ENCODE assay signal across 15 mouse cellular contexts in genomic region chr19:40247268-40247666, GRCm38 (mm10). TPM values are rescaled to one million over a fixed set of nuclear protein-coding genes. Genes with fewer than 3 reads are reported as not detected.
DNase-seq lines count a peak whose midpoint lies in the region; ATAC-seq and TF ChIP-seq lines count a peak whose summit lies in the region.
"Had no signal": no experiment of that assay in that cellular context is flagged by ENCODE, and none has a peak within 500 bp of the region (broad histone marks: within the 10 kb centered on the region; RNA-seq: fewer than 3 reads in every experiment).

No protein-coding gene starts in this region.

- 27% methylated on average over 5 of the region's 5 CpGs for WGBS in forebrain, embryonic 11.5 days
- WGBS in forebrain, embryonic 15.5 days: 18% methylated on average over 5 of the region's 5 CpGs
- WGBS in lung, postnatal 0 days: 51% methylated on average over 5 of the region's 5 CpGs
- WGBS in heart, embryonic 11.5 days (ENCODE audit: insufficient replicate concordance): 40% methylated on average over 5 of the region's 5 CpGs
- WGBS in stomach, embryonic 14.5 days: 39% methylated on average over 5 of the region's 5 CpGs

- no peaks in the 10 kb centered on the region for H3K27me3 ChIP-seq in forebrain, embryonic 11.5 days (ENCODE audit: control insufficient read depth, insufficient read depth, low read length)
- H3K27me3 ChIP-seq in forebrain, embryonic 15.5 days: no peaks in the 10 kb centered on the region
- H3K27me3 ChIP-seq in lung, postnatal 0 days (replicated peaks; ENCODE audit: insufficient read depth, low read length): no peaks in the 10 kb centered on the region
- no peaks in the 10 kb centered on the region for H3K27me3 ChIP-seq in heart, embryonic 11.5 days (ENCODE audit: control insufficient read depth, insufficient read depth, low read length)
- no peaks in the 10 kb centered on the region for H3K27me3 ChIP-seq in stomach, embryonic 14.5 days (ENCODE audit: control insufficient read depth, insufficient read depth, low read length)
- H3K27me3 ChIP-seq: liver, embryonic 13.5 days; midbrain, embryonic 13.5 days; neural tube, embryonic 13.5 days had no signal

- no peak overlapping the region for H3K27ac ChIP-seq in forebrain, embryonic 11.5 days (ENCODE audit: low read depth, low read length)
- H3K27ac ChIP-seq in forebrain, embryonic 15.5 days (replicated peaks): no peak overlapping the region
- no peak overlapping the region for H3K27ac ChIP-seq in lung, postnatal 0 days (ENCODE audit: low read length)
- peak overlapping the region; percentile 73; the same call in 1 of the 2 replicates for H3K27ac ChIP-seq in heart, embryonic 11.5 days (ENCODE audit: low read depth, low read length)
- no peak overlapping the region for H3K27ac ChIP-seq in stomach, embryonic 14.5 days (ENCODE audit: low read length)
- H3K27ac ChIP-seq: liver, embryonic 13.5 days; midbrain, embryonic 13.5 days; neural tube, embryonic 13.5 days had no signal

- peak; percentile 90 for TF ChIP-seq EP300 in lung, postnatal 0 days (IDR thresholded peaks at IDR 0.05)

- H3K4me1 ChIP-seq in forebrain, embryonic 11.5 days (replicated peaks; ENCODE audit: control insufficient read depth, insufficient read depth, low read length): no peaks in the 10 kb centered on the region
- no peaks in the 10 kb centered on the region for H3K4me1 ChIP-seq in forebrain, embryonic 15.5 days
- H3K4me1 ChIP-seq in lung, postnatal 0 days (ENCODE audit: insufficient read depth, low read depth, low read length): no peaks in the 10 kb centered on the region
- H3K4me1 ChIP-seq in heart, embryonic 11.5 days (ENCODE audit: control insufficient read depth, insufficient read depth, low read length): peaks cover 25% of the 10 kb centered on the region
- H3K4me1 ChIP-seq in stomach, embryonic 14.5 days (ENCODE audit: control insufficient read depth, insufficient read depth, low read length): no peaks in the 10 kb centered on the region
- H3K4me1 ChIP-seq: liver, embryonic 13.5 days; midbrain, embryonic 13.5 days; neural tube, embryonic 13.5 days had no signal

- no peak for DNase-seq in forebrain, embryonic 11.5 days (ENCODE audit: low spot score)
- DNase-seq in lung, postnatal 0 days (ENCODE audit: low spot score): peak; percentile 79
- DNase-seq in lung, postnatal 14 days: no peak
- DNase-seq in kidney, adult 11 months: no peak
- DNase-seq: forebrain, postnatal 0 days; kidney, adult 2 months; liver, embryonic 13.5 days; right cerebral cortex, postnatal 4 days had no signal

- no peaks in the 10 kb centered on the region for H3K36me3 ChIP-seq in forebrain, embryonic 11.5 days (ENCODE audit: control insufficient read depth, insufficient read depth, low read length)
- no peaks in the 10 kb centered on the region for H3K36me3 ChIP-seq in forebrain, embryonic 15.5 days
- H3K36me3 ChIP-seq in lung, postnatal 0 days (ENCODE audit: insufficient read depth, low read length): no peaks in the 10 kb centered on the region
- H3K36me3 ChIP-seq in heart, embryonic 11.5 days (ENCODE audit: control insufficient read depth, insufficient read depth, low read length): peaks cover 5% of the 10 kb centered on the region
- 0 out of 2 replicates have a peak, but pooled peaks cover 3% of the 10 kb centered on the region for H3K36me3 ChIP-seq in stomach, embryonic 14.5 days (ENCODE audit: control insufficient read depth, insufficient read depth, low read length)
- H3K36me3 ChIP-seq: G1E; midbrain, embryonic 13.5 days; neural tube, embryonic 13.5 days had no signal

- ATAC-seq in forebrain, embryonic 11.5 days (replicated peaks; ENCODE audit: low FRiP score): peak; percentile 44; the same call in 1 of the 2 replicates
- ATAC-seq in forebrain, embryonic 15.5 days (replicated peaks): no peak
- ATAC-seq in lung, postnatal 0 days: peak; percentile 81
- ATAC-seq in heart, embryonic 11.5 days (replicated peaks; ENCODE audit: insufficient number of reproducible peaks, low FRiP score, low TSS enrichment): no peak
- ATAC-seq in stomach, embryonic 14.5 days (ENCODE audit: insufficient number of reproducible peaks, insufficient read depth, low FRiP score, low read depth): peak; percentile 84
- no peak for ATAC-seq in erythroid progenitor cell, adult 5-6 weeks (replicated peaks; ENCODE audit: low FRiP score, poor library complexity, severe bottlenecking)
- ATAC-seq: forebrain, postnatal 0 days; midbrain, embryonic 13.5 days had no signal

- no peak overlapping the region for H3K4me3 ChIP-seq in forebrain, embryonic 11.5 days (ENCODE audit: low read depth, low read length)
- no peak overlapping the region for H3K4me3 ChIP-seq in forebrain, embryonic 15.5 days
- no peak overlapping the region for H3K4me3 ChIP-seq in lung, postnatal 0 days (ENCODE audit: low read depth, low read length)
- no peak overlapping the region for H3K4me3 ChIP-seq in heart, embryonic 11.5 days (ENCODE audit: low read depth, low read length)
- H3K4me3 ChIP-seq in stomach, embryonic 14.5 days (ENCODE audit: low read depth, low read length): no peak overlapping the region
- H3K4me3 ChIP-seq: liver, embryonic 13.5 days; midbrain, embryonic 13.5 days; neural tube, embryonic 13.5 days had no signal

- no peak for TF ChIP-seq CTCF in lung, postnatal 0 days (IDR thresholded peaks at IDR 0.05)

- no peak overlapping the region for H3K9ac ChIP-seq in forebrain, embryonic 11.5 days (ENCODE audit: low read length)
- H3K9ac ChIP-seq in forebrain, embryonic 15.5 days (replicated peaks): no peak overlapping the region
- H3K9ac ChIP-seq in lung, postnatal 0 days (replicated peaks; ENCODE audit: low read depth): no peak overlapping the region
- no peak overlapping the region for H3K9ac ChIP-seq in heart, embryonic 11.5 days (ENCODE audit: low read depth, low read length)
- H3K9ac ChIP-seq in stomach, embryonic 14.5 days (replicated peaks; ENCODE audit: low read depth, low read length): no peak overlapping the region
- H3K9ac ChIP-seq: forebrain, postnatal 0 days; liver, embryonic 13.5 days; midbrain, embryonic 13.5 days; neural tube, embryonic 13.5 days had no signal

- no peak overlapping the region for H3K4me2 ChIP-seq in forebrain, embryonic 11.5 days (ENCODE audit: low read depth, low read length, severe bottlenecking)
- no peak overlapping the region for H3K4me2 ChIP-seq in forebrain, embryonic 15.5 days (replicated peaks)
- H3K4me2 ChIP-seq in lung, postnatal 0 days (replicated peaks; ENCODE audit: low read depth, low read length): no peak overlapping the region
- no peak overlapping the region for H3K4me2 ChIP-seq in heart, embryonic 11.5 days
- no peak overlapping the region for H3K4me2 ChIP-seq in stomach, embryonic 14.5 days (replicated peaks; ENCODE audit: low read depth, low read length)
- H3K4me2 ChIP-seq: liver, embryonic 13.5 days; midbrain, embryonic 13.5 days; neural tube, embryonic 13.5 days had no signal

- H3K9me3 ChIP-seq in forebrain, embryonic 11.5 days (ENCODE audit: control insufficient read depth, low read length): no peaks in the 10 kb centered on the region
- no peaks in the 10 kb centered on the region for H3K9me3 ChIP-seq in forebrain, embryonic 15.5 days
- H3K9me3 ChIP-seq in lung, postnatal 0 days (ENCODE audit: low read length): no peaks in the 10 kb centered on the region
- H3K9me3 ChIP-seq in heart, embryonic 11.5 days (replicated peaks; ENCODE audit: control insufficient read depth, low read length): no peaks in the 10 kb centered on the region
- no peaks in the 10 kb centered on the region for H3K9me3 ChIP-seq in stomach, embryonic 14.5 days (ENCODE audit: control insufficient read depth, low read depth, low read length)
- H3K9me3 ChIP-seq: G1E; liver, embryonic 13.5 days; midbrain, embryonic 13.5 days; neural tube, embryonic 13.5 days had no signal

RNA-seq across cellular contexts. Expression of gene Pdlim1, which starts 24.4 kb away (rescaled TPM):
- polyA plus RNA-seq in forebrain, embryonic 11.5 days (2014; fragmentation: Nextera tagmentation; extraction: Ambion mirVana): 71.2 and 73.9 TPM in 2 replicates
- polyA plus RNA-seq in forebrain, embryonic 15.5 days (2015; fragmentation: Nextera tagmentation; extraction: Ambion mirVana): 14.3 and 16.8 TPM in 2 replicates
- polyA plus RNA-seq in lung, postnatal 0 days (2015; fragmentation: Nextera tagmentation; extraction: Ambion mirVana): 139 and 147 TPM in 2 replicates
- polyA plus RNA-seq in heart, embryonic 11.5 days (2014; fragmentation: Nextera tagmentation; extraction: Ambion mirVana): 318 and 322 TPM in 2 replicates
- polyA plus RNA-seq in stomach, embryonic 14.5 days (2014; fragmentation: Nextera tagmentation; extraction: Ambion mirVana): 213 and 220 TPM in 2 replicates
- total RNA-seq in erythroid progenitor cell, adult 5-6 weeks (2015; ENCODE audit: low replicate concordance): 19.8 and 40.2 TPM in 2 replicates
- total RNA-seq in erythroid progenitor cell, adult 5-6 weeks (2017; ENCODE audit: low replicate concordance): 13.3 and 17.2 TPM in 2 replicates
- polyA plus RNA-seq: G1E had no signal

Comparison
In these comparisons a context has a peak if more than half of its experiments do, and no peak if none do; other contexts are left out.
1. ATAC-seq: peak in forebrain, embryonic 11.5 days (single experiment), lung, postnatal 0 days (single experiment) and stomach, embryonic 14.5 days (single experiment); none in forebrain, embryonic 15.5 days (single experiment), heart, embryonic 11.5 days (single experiment) and erythroid progenitor cell, adult 5-6 weeks (single experiment).